Mouse (Mus musculus): ENCODE measurements at regions not wholly inside any gene's neighbourhood (a gene's known extent, or its start where the extent isn't known, plus 50 kb on each side); places are given as distances from the start of the nearest gene placed in this dataset.

DNA sequence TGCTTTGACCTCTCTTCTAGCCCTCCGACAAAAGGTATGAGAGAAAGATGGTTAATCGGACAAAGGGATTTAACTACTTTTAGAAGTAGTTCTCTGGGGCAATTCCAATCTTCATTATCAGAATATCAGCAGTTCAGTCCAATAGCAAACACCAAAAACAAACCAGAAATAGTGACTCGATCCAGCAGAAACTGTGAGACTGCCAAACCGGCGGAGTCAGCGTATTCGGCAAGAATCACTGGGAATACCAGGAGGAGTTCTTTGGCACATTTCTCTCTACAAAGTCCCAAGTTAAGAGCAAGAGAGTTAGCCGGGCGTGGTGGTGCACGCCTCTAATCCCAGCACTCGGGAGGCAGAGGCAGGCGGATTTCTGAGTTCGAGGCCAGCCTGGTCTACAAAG, 164.5 kb downstream of the Lnpk start:
- H3K36me3 ChIP-seq (replicated peaks; ENCODE audit: control insufficient read depth, insufficient read depth, low read length), result no peaks in the 10 kb centered on the region
- H3K27me3 ChIP-seq (ENCODE audit: control insufficient read depth, insufficient read depth, low read length), result no peaks in the 10 kb centered on the region
- H3K4me2 ChIP-seq (ENCODE audit: low read depth, low read length), result no peak overlapping the region
- no peak overlapping the region for H3K9ac ChIP-seq (replicated peaks; ENCODE audit: low read depth, low read length)
- no peak for DNase-seq (ENCODE audit: low spot score)
- TF ChIP-seq EP300 (IDR thresholded peaks at IDR 0.05; ENCODE audit: low read depth) (no peak), CTCF (IDR thresholded peaks at IDR 0.05; ENCODE audit: low read depth) (no peak)
- no peaks in the 10 kb centered on the region for H3K9me3 ChIP-seq (replicated peaks; ENCODE audit: control insufficient read depth, low read length)
- no peak overlapping the region for H3K27ac ChIP-seq (ENCODE audit: low read depth)
- 92% methylated on average over 12 of the region's 13 CpGs for WGBS
- ATAC-seq (ENCODE audit: insufficient read depth, low read depth), result no peak
- no peak overlapping the region for H3K4me3 ChIP-seq (ENCODE audit: low read depth, low read length)
- no peaks in the 10 kb centered on the region for H3K4me1 ChIP-seq (ENCODE audit: control insufficient read depth, insufficient read depth)

DNA sequence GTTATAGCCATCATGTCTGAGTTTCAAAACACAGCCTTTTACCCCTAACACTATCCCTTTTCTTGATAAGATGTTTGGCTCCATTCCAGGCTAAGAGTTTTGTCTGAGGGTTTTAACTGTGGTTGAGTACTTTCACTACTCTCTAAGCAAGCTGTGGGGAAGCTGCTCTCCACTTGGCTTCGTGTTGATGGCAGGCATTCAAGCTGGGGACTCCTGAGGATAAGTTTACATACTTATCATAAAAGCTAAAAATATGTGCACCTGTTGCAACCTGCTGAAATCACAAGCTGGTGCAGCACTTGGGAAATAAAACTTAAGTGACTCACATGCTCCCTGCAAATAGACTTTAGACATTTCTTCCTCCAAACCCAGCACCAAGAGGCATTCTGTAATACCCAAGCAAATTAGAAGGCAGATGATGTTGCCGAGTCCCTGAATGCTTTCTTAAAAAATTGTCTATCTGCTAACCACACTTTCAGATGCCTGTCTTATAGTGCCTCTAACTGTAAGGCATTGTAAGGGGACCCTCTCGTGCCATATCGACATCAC, 169.3 kb downstream of the Lnpk start:
- Histone ChIP-seq H3K9ac (replicated peaks; ENCODE audit: low read depth, low read length) (no peak overlapping the region), H3K4me2 (ENCODE audit: low read depth, low read length) (no peak overlapping the region), H3K9me3 (replicated peaks; ENCODE audit: control insufficient read depth, low read length) (no peaks in the 10 kb centered on the region), H3K36me3 (replicated peaks; ENCODE audit: control insufficient read depth, insufficient read depth, low read length) (no peaks in the 10 kb centered on the region), H3K27me3 (ENCODE audit: control insufficient read depth, insufficient read depth, low read length) (no peaks in the 10 kb centered on the region), H3K27ac (ENCODE audit: low read depth) (no peak overlapping the region), H3K4me3 (ENCODE audit: low read depth, low read length) (no peak overlapping the region), H3K4me1 (ENCODE audit: control insufficient read depth, insufficient read depth) (no peaks in the 10 kb centered on the region)
- TF ChIP-seq EP300 (IDR thresholded peaks at IDR 0.05; ENCODE audit: low read depth) (no peak), CTCF (IDR thresholded peaks at IDR 0.05; ENCODE audit: low read depth) (no peak)
- no peak for ATAC-seq (ENCODE audit: insufficient read depth, low read depth)
- 61% methylated on average over 4 of the region's 4 CpGs for WGBS
- DNase-seq (ENCODE audit: low spot score), result no peak

DNA sequence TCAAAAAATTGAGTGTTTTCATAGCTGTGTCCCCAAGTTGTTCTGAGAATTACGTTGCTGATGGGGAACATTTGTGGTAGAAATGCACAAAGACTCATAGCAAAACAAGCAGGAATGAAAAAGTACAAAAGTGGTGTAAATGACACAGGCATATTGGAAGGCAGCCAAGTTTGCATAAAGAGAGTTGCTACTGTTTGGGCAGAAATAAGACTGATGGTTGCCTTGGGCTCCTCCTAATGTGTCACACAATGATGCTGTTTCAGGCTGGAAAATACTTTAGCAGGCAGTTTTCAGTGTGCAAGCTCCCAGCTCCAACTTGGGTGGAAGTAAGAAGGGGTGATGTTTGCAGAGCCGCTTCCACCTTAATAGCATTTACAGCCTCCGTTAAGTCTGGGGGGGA, 174.7 kb downstream of the Lnpk start:
- 65% methylated on average over 3 of the region's 3 CpGs for WGBS
- Histone ChIP-seq H3K9ac (replicated peaks; ENCODE audit: low read depth, low read length) (no peak overlapping the region), H3K9me3 (replicated peaks; ENCODE audit: control insufficient read depth, low read length) (no peaks in the 10 kb centered on the region), H3K4me2 (ENCODE audit: low read depth, low read length) (no peak overlapping the region), H3K36me3 (replicated peaks; ENCODE audit: control insufficient read depth, insufficient read depth, low read length) (no peaks in the 10 kb centered on the region), H3K27ac (ENCODE audit: low read depth) (no peak overlapping the region), H3K27me3 (ENCODE audit: control insufficient read depth, insufficient read depth, low read length) (no peaks in the 10 kb centered on the region), H3K4me1 (ENCODE audit: control insufficient read depth, insufficient read depth) (no peaks in the 10 kb centered on the region), H3K4me3 (ENCODE audit: low read depth, low read length) (no peak overlapping the region)
- DNase-seq (ENCODE audit: low spot score), result no peak
- no peak for ATAC-seq (ENCODE audit: insufficient read depth, low read depth)
- TF ChIP-seq CTCF (IDR thresholded peaks at IDR 0.05; ENCODE audit: low read depth), result no peak
- no peak for TF ChIP-seq EP300 (IDR thresholded peaks at IDR 0.05; ENCODE audit: low read depth)

DNA sequence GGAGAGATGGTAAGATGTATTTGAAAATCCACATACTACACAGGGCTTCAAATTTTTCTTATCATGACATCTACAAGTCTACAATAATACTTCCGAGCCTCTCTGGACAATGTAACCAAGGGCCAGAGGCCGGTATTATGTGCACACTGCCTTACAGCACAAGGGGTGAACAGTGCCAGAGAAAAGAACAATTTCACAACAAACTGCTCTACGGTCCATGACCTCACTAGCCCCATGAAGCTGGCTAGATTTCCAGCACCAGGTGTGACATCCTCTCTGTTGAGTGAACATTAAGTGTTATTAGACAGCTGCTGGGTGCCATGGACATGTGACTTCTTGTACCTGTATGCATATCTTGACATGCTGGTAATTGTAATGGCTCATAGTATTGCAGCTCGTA, 188.2 kb downstream of the Lnpk start:
- 78% methylated on average over 4 of the region's 4 CpGs for WGBS
- Histone ChIP-seq H3K4me3 (ENCODE audit: low read depth, low read length) (no peak overlapping the region), H3K4me2 (ENCODE audit: low read depth, low read length) (no peak overlapping the region), H3K9ac (replicated peaks; ENCODE audit: low read depth, low read length) (no peak overlapping the region), H3K27ac (ENCODE audit: low read depth) (no peak overlapping the region), H3K36me3 (replicated peaks; ENCODE audit: control insufficient read depth, insufficient read depth, low read length) (no peaks in the 10 kb centered on the region), H3K4me1 (ENCODE audit: control insufficient read depth, insufficient read depth) (no peaks in the 10 kb centered on the region), H3K9me3 (replicated peaks; ENCODE audit: control insufficient read depth, low read length) (no peaks in the 10 kb centered on the region), H3K27me3 (ENCODE audit: control insufficient read depth, insufficient read depth, low read length) (no peaks in the 10 kb centered on the region)
- ATAC-seq (ENCODE audit: insufficient read depth, low read depth) (no peak), DNase-seq (ENCODE audit: low spot score) (no peak)
- TF ChIP-seq EP300 (IDR thresholded peaks at IDR 0.05; ENCODE audit: low read depth), result no peak
- no peak for TF ChIP-seq CTCF (IDR thresholded peaks at IDR 0.05; ENCODE audit: low read depth)

DNA sequence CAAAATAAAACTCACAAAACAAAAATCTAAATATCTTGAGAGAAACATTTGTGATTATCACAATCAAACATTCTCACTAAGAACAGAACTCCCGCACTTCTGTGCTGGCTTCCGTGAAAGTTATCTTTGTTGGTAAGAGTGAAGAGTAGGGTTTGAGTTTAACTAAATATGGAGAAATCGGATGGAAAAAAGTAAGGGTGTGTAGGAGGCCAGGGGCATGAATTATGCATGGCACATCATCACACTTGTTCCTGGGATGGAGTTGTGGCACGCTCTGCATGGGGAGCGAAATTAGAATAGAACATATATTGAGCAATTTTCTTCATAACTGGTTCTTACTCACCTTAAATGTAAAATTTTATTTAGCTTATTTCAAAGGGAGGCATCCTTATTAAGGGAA, 191.2 kb downstream of the Lnpk start:
- TF ChIP-seq EP300 (IDR thresholded peaks at IDR 0.05; ENCODE audit: low read depth) (no peak), CTCF (IDR thresholded peaks at IDR 0.05; ENCODE audit: low read depth) (no peak)
- no peaks in the 10 kb centered on the region for H3K27me3 ChIP-seq (ENCODE audit: control insufficient read depth, insufficient read depth, low read length)
- H3K4me2 ChIP-seq (ENCODE audit: low read depth, low read length), result no peak overlapping the region
- WGBS, result 85% methylated on average over 5 of the region's 5 CpGs
- no peak overlapping the region for H3K4me3 ChIP-seq (ENCODE audit: low read depth, low read length)
- no peak overlapping the region for H3K9ac ChIP-seq (replicated peaks; ENCODE audit: low read depth, low read length)
- no peaks in the 10 kb centered on the region for H3K36me3 ChIP-seq (replicated peaks; ENCODE audit: control insufficient read depth, insufficient read depth, low read length)
- ATAC-seq (ENCODE audit: insufficient read depth, low read depth) (no peak), DNase-seq (ENCODE audit: low spot score) (no peak)
- H3K4me1 ChIP-seq (ENCODE audit: control insufficient read depth, insufficient read depth), result no peaks in the 10 kb centered on the region
- H3K27ac ChIP-seq (ENCODE audit: low read depth), result no peak overlapping the region
- H3K9me3 ChIP-seq (replicated peaks; ENCODE audit: control insufficient read depth, low read length), result no peaks in the 10 kb centered on the region

DNA sequence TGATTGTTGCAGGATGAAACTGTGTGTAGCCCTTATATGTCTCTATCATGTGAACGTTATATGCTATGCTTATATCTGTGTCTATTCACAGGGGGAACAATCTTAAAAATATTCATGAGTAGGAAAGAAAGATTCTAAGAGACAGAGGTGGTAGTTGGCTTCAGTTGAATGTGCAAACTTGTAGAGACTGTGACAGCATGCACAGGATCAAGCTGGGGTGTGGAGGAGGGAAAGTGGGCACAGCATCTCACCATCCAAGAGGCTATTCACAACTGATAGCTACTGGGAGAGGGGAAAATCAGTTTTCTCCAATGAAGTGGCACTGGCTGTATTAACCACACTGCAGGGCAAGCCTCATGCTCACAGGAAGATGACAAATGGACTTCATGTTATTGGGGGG, 194.3 kb downstream of the Lnpk start:
- no peak overlapping the region for H3K27ac ChIP-seq (ENCODE audit: low read depth)
- H3K9ac ChIP-seq (replicated peaks; ENCODE audit: low read depth, low read length), result no peak overlapping the region
- no peaks in the 10 kb centered on the region for H3K27me3 ChIP-seq (ENCODE audit: control insufficient read depth, insufficient read depth, low read length)
- ATAC-seq (ENCODE audit: insufficient read depth, low read depth), result no peak
- DNase-seq (ENCODE audit: low spot score), result no peak
- WGBS, result 75% methylated on average over 1 of the region's 1 CpGs
- no peak for TF ChIP-seq CTCF (IDR thresholded peaks at IDR 0.05; ENCODE audit: low read depth)
- no peak for TF ChIP-seq EP300 (IDR thresholded peaks at IDR 0.05; ENCODE audit: low read depth)
- H3K4me1 ChIP-seq (ENCODE audit: control insufficient read depth, insufficient read depth), result no peaks in the 10 kb centered on the region
- no peak overlapping the region for H3K4me3 ChIP-seq (ENCODE audit: low read depth, low read length)
- H3K4me2 ChIP-seq (ENCODE audit: low read depth, low read length), result no peak overlapping the region
- no peaks in the 10 kb centered on the region for H3K9me3 ChIP-seq (replicated peaks; ENCODE audit: control insufficient read depth, low read length)
- no peaks in the 10 kb centered on the region for H3K36me3 ChIP-seq (replicated peaks; ENCODE audit: control insufficient read depth, insufficient read depth, low read length)

All from heart, postnatal 0 days (tissue).